Mouse (Mus musculus) lung, postnatal 0 days (tissue): Measurements from ENCODE around the gene Gng3. TPM values are rescaled to one million over a fixed set of nuclear protein-coding genes. Genes with fewer than 3 reads are reported as not detected.

ENCODE experiments used
- ATAC-seq: fragments of 200-750 bp; cut with Nextera tagmentation; 2 replicates; pipeline ENCODE4 v1.8.0; 2017; ENCODE audit warnings: moderate library complexity
- DNase-seq: peaks from one replicate; pipeline ENCODE4 v3.0.0-alpha.2; 2016; ENCODE audit warnings: low spot score
- H3K27ac ChIP-seq: fragments of 300-500 bp; sonication (generic); 2 replicates; pipeline ENCODE4 v1.5.1; 2014; ENCODE audit warnings: antibody characterized with exemption, mild to moderate bottlenecking, low read length, mixed read lengths
- H3K27me3 ChIP-seq: fragments of 300-500 bp; sonication (generic); replicated peaks from 2 replicates; pipeline ENCODE4 v1.6.1; 2014; ENCODE audit warnings: low read length, mixed read lengths; ENCODE audit not compliant: insufficient read depth
- H3K36me3 ChIP-seq: fragments of 300-500 bp; sonication (generic); 2 replicates; pipeline ENCODE4 v1.6.1; 2014; ENCODE audit warnings: low read length, mixed read lengths; ENCODE audit not compliant: insufficient read depth
- H3K4me1 ChIP-seq: fragments of 300-500 bp; sonication (generic); 2 replicates; pipeline ENCODE4 v1.6.1; 2014; ENCODE audit warnings: antibody characterized with exemption, low read depth, low read length, mixed read lengths; ENCODE audit not compliant: insufficient read depth
- H3K4me2 ChIP-seq: fragments of 300-500 bp; sonication (generic); replicated peaks from 2 replicates; pipeline ENCODE4 v1.6.1; 2014; ENCODE audit warnings: low read depth, mild to moderate bottlenecking, low read length, moderate library complexity, mixed read lengths
- H3K4me3 ChIP-seq: fragments of 300-500 bp; sonication (generic); 2 replicates; pipeline ENCODE4 v1.5.1; 2014; ENCODE audit warnings: low read depth, low read length
- H3K9ac ChIP-seq: fragments of 300-500 bp; sonication (generic); replicated peaks from 2 replicates; pipeline ENCODE4 v1.6.1; 2014; ENCODE audit warnings: low read depth, mild to moderate bottlenecking
- H3K9me3 ChIP-seq: fragments of 300-500 bp; sonication (generic); 2 replicates; pipeline ENCODE4 v1.6.1; 2016; ENCODE audit warnings: low read length, mixed read lengths
- CTCF ChIP-seq: IDR thresholded peaks from 2 replicates; pipeline ENCODE4 v1.5.1; 2016; ENCODE audit warnings: antibody characterized with exemption, mild to moderate bottlenecking
- EP300 ChIP-seq: IDR thresholded peaks from 2 replicates; pipeline ENCODE4 v1.6.1; 2016; ENCODE audit warnings: antibody characterized with exemption, mild to moderate bottlenecking, control low read depth
- WGBS: fragments of 180-500 bp; shearing (Covaris S2); extraction: QIAGEN DNeasy Blood & Tissue Kit; methylation state at CpG from one replicate; pipeline ENCODE4 v1.1.7; 2014; 5-methylcytosine and 5-hydroxymethylcytosine counted together
- polyA plus RNA-seq: library from polyadenylated mRNA; unstranded; fragments of >200 nt; fragmentation: Nextera tagmentation; extraction: Ambion mirVana; gene quantifications from 2 replicates; pipeline ENCODE4 v1.2.1, GENCODE M21; 2015

Gene Gng3
- polyA plus RNA-seq, 1 experiment from 2014 or later, result 0.35 TPM

DNA sequence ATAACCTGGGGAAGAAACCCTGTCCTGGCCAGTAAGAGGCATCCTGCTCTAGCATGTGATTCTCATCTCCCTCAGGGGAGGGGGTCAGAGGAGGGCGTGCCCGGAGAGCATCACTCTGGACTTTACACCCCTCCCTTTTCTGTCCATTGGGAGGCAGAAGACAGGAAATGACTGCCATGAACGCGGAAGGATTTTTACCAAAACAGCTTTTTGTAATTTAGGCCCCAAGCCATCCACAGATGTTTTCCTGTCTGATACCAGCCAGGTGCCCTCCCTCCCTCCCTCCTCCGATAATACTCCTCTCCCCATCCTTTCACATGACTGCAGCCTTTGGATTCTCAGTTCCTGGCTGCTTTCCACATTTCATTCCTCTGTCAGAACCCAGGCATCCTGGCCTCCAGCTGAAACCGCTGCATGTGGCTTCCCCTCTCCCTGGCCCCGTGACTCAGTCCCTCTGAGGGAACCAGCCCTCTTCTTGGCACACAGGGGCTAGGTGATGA, 11.5 kb upstream of the Gng3 start, which contains the start of gene Lrrn4cl:
TSS of gene Lrrn4cl (plus strand) at position 367 of the 500 bp plus-strand sequence.
- peak; percentile 82 for DNase-seq
- Histone ChIP-seq H3K27ac (no peak within 1 kb of the TSS), H3K4me2 (0 out of 2 replicates have a peak within 1 kb of the TSS, but pooled peaks have one; percentile 1), H3K27me3 (no peaks in the 10 kb centered on the region), H3K4me3 (no peak within 1 kb of the TSS), H3K4me1 (no peaks in the 10 kb centered on the region), H3K9ac (no peak within 1 kb of the TSS), H3K9me3 (no peaks in the 10 kb centered on the region), H3K36me3 (peaks cover 16% of the 10 kb centered on the region; the same call in 1 of the 2 replicates)
- no peak for TF ChIP-seq CTCF
- TF ChIP-seq EP300, result no peak
- WGBS, result 22% methylated on average over 7 of the region's 7 CpGs
- peak; percentile 82 for ATAC-seq

DNA sequence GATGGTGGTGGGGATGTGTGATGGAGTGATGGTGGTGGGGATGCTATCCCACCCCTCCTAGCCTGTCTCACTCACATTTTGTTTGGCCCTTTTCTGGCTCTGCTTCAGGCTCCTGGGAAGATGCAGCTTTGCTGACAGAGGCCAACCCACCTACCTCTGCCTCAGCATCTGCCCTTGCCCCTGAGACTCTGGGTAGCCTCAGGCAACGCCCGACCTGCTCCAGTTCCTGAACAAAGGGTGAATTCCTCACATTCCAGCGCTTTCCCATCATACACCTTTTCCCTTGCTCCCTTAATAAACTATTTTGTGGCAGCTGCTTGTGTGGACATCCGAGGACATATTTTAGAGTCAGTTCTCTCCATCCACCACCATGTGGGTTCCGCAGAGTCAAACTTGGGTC, 9.4 kb upstream of the Gng3 start:
- no peaks in the 10 kb centered on the region for H3K27me3 ChIP-seq
- H3K36me3 ChIP-seq, result peaks cover 16% of the 10 kb centered on the region; the same call in 1 of the 2 replicates
- H3K9ac ChIP-seq, result no peak overlapping the region
- WGBS, result 69% methylated on average over 5 of the region's 5 CpGs
- ATAC-seq, result no peak
- DNase-seq, result no peak
- no peak overlapping the region for H3K4me2 ChIP-seq
- no peak overlapping the region for H3K27ac ChIP-seq
- no peak overlapping the region for H3K4me3 ChIP-seq
- no peak for TF ChIP-seq CTCF
- TF ChIP-seq EP300, result no peak
- no peaks in the 10 kb centered on the region for H3K4me1 ChIP-seq
- no peaks in the 10 kb centered on the region for H3K9me3 ChIP-seq

DNA sequence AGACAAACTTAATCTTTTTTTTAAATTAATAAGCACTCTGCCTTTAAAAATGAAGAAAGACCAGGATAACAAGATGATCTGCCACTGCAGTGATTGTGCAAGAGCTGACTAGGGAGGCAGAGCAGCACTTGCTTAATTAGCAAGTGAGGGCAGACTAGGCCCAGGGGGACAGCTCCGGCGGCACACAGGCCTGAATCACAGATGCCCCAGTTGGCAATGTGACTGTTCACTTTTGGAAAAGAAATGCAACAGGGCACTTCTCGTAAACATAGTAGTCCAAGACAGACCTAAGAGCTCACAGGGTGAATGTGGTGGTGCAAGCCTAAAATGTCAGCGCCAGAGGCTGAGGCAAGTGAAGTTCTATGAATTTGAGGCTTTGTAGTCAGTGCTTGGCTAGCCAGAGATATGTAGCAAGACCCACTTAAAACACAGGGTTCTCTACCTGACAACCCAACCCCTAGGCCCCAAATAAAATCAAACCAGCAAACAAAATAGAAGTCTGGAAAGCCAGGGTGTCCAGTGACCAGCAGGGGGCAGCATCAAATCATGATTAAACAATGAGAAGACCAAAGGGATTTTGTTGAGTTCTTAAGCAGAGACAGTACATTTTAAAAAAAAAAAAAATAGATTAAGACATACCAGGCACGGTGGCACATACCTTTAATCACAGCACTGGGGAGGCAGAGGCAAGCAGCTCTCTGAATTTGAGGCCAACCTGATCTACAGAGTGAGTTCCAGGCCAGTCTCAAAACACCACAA, 5.6 kb upstream of the Gng3 start:
- Histone ChIP-seq H3K27ac (peak overlapping the region; percentile 49), H3K9me3 (no peaks in the 10 kb centered on the region), H3K36me3 (peaks cover 16% of the 10 kb centered on the region; the same call in 1 of the 2 replicates), H3K9ac (peak overlapping the region; percentile 12; the same call in 1 of the 2 replicates), H3K4me3 (no peak overlapping the region), H3K4me1 (peaks cover 6% of the 10 kb centered on the region; the same call in 1 of the 2 replicates), H3K4me2 (no peak overlapping the region), H3K27me3 (no peaks in the 10 kb centered on the region)
- peak; percentile 45 for ATAC-seq
- TF ChIP-seq EP300, result no peak
- TF ChIP-seq CTCF, result peak; percentile 81
- WGBS, result 45% methylated on average over 5 of the region's 5 CpGs
- DNase-seq, result peak; percentile 89

GRCm38 (mm10) chr19:8842961-8843360, 4.0 kb upstream of the Gng3 start:
- Histone ChIP-seq H3K36me3 (peaks cover 16% of the 10 kb centered on the region; the same call in 1 of the 2 replicates), H3K27ac (no peak overlapping the region), H3K27me3 (no peaks in the 10 kb centered on the region), H3K4me3 (no peak overlapping the region), H3K9ac (no peak overlapping the region), H3K4me2 (no peak overlapping the region), H3K4me1 (peaks cover 10% of the 10 kb centered on the region; the same call in 1 of the 2 replicates), H3K9me3 (no peaks in the 10 kb centered on the region)
- ATAC-seq (no peak), DNase-seq (peak; percentile 37)
- WGBS, result 77% methylated on average over 6 of the region's 6 CpGs
- no peak for TF ChIP-seq EP300
- no peak for TF ChIP-seq CTCF

- H3K9me3 ChIP-seq, result no peaks in the 10 kb centered on the region
- ATAC-seq (no peak), DNase-seq (no peak)
- H3K27me3 ChIP-seq, result no peaks in the 10 kb centered on the region
- no peaks in the 10 kb centered on the region for H3K36me3 ChIP-seq
- WGBS, result 91% methylated on average over 7 of the region's 7 CpGs
- peak overlapping the region; percentile 54 for H3K4me3 ChIP-seq
- peak overlapping the region; percentile 50; the same call in 1 of the 2 replicates for H3K9ac ChIP-seq
- H3K4me1 ChIP-seq, result peaks cover 10% of the 10 kb centered on the region; the same call in 1 of the 2 replicates
- peak overlapping the region; percentile 44; the same call in 1 of the 2 replicates for H3K27ac ChIP-seq
- TF ChIP-seq EP300, result no peak
- TF ChIP-seq CTCF, result no peak
- H3K4me2 ChIP-seq, result peak overlapping the region; percentile 71
Measured at GRCm38 (mm10) chr19:8841012-8841411, 2.0 kb upstream of the Gng3 start.

GRCm38 (mm10) chr19:8839908-8840791, 1.2 kb upstream of the Gng3 start:
- DNase-seq, result peak; percentile 90
- no peaks in the 10 kb centered on the region for H3K36me3 ChIP-seq
- peak overlapping the region; percentile 44; the same call in 1 of the 2 replicates for H3K27ac ChIP-seq
- peak; percentile 42 for TF ChIP-seq CTCF
- TF ChIP-seq EP300, result no peak
- H3K9ac ChIP-seq, result peak overlapping the region; percentile 50; the same call in 1 of the 2 replicates
- 25% methylated on average over 29 of the region's 29 CpGs for WGBS
- peak overlapping the region; percentile 71 for H3K4me2 ChIP-seq
- H3K27me3 ChIP-seq, result no peaks in the 10 kb centered on the region
- H3K9me3 ChIP-seq, result no peaks in the 10 kb centered on the region
- peak overlapping the region; percentile 54 for H3K4me3 ChIP-seq
- ATAC-seq, result peak; percentile 68
- H3K4me1 ChIP-seq, result peaks cover 10% of the 10 kb centered on the region; the same call in 1 of the 2 replicates
